In the genomic region with DNA sequence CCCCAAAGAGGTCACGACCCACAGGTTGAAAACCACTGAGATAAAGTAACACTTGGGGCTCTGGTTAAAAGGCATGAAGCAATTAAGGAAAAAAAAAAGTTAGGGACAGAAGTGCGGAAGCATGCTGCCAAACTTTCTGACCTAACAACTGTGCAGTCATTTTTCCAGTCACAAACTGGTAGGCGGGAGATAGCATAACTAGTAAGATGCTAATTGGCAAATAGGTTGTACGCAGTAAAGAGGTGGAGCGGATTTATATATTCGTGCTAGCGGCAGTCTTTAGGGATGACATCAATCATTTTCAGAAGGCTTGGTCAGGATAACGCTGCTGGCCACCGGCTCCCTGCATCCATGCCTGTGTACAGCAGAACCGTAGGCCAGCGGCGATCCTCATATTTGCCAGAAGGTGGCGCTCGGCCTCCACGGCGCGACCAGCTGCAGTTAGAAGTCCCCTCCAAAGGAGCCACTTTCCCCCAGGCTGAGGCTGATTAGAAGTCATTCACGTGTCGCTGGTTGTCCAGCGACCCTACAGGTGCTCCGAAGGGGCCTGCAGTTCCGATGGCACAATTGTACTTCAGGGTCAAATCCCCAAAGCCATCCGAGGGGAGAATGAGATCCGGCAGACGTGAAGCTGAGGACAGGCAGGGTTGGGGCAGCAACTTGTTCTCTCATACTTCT, we compare ENCODE assay signal across 8 mouse cellular contexts. TPM values are rescaled to one million over a fixed set of nuclear protein-coding genes. Genes with fewer than 3 reads are reported as not detected.
DNase-seq lines count a peak whose midpoint lies in the region; ATAC-seq and TF ChIP-seq lines count a peak whose summit lies in the region.

No protein-coding gene starts in this region.

- H3K27me3 ChIP-seq in heart, embryonic 14.5 days (ENCODE audit: control insufficient read depth, insufficient read depth, low read length) = no peaks in the 10 kb centered on the region
- H3K27me3 ChIP-seq in liver, embryonic 13.5 days = peaks cover 51% of the 10 kb centered on the region
- no peaks in the 10 kb centered on the region for H3K27me3 ChIP-seq in stomach, embryonic 16.5 days (ENCODE audit: control insufficient read depth, insufficient read depth, low read length)

- 10% methylated on average over 25 of the region's 25 CpGs for WGBS in heart, embryonic 14.5 days
- WGBS in liver, embryonic 13.5 days (ENCODE audit: insufficient replicate concordance) = 9% methylated on average over 25 of the region's 25 CpGs
- WGBS in stomach, embryonic 16.5 days = 7% methylated on average over 25 of the region's 25 CpGs

- no peak for TF ChIP-seq POLR2A in bone marrow macrophage, adult 2 months (IDR thresholded peaks at IDR 0.05; ENCODE audit: borderline replicate concordance, low read depth, low read length)

- no peak overlapping the region for H3K4me3 ChIP-seq in bone marrow macrophage, adult 2 months (ENCODE audit: insufficient read depth, low read length)
- H3K4me3 ChIP-seq in heart, embryonic 14.5 days (ENCODE audit: control insufficient read depth in 1 of 2, insufficient read depth in 1 of 2, low read depth in 1 of 2, low read length in 2 of 2) = peak overlapping the region; percentile 39 to 45
- 0 out of 2 replicates have a peak overlapping the region, but pooled peaks have one; percentile 22 for H3K4me3 ChIP-seq in liver, embryonic 13.5 days (replicated peaks)
- H3K4me3 ChIP-seq in stomach, embryonic 16.5 days (replicated peaks; ENCODE audit: low read length) = peak overlapping the region; percentile 46

- peak; percentile 44 for ATAC-seq in heart, embryonic 14.5 days (ENCODE audit: insufficient number of reproducible peaks, insufficient read depth, low FRiP score, low read depth)
- ATAC-seq in liver, embryonic 13.5 days (ENCODE audit: low read depth) = peak; percentile 27; the same call in 1 of the 2 replicates
- ATAC-seq in stomach, embryonic 16.5 days (ENCODE audit: insufficient read depth, low FRiP score) = peak; percentile 8

- DNase-seq in A20 (ENCODE audit: low read depth, low spot score) = peak; percentile 87
- peak; percentile 50 for DNase-seq in fibroblast of lung, adult 2 months (ENCODE audit: low read depth)
- DNase-seq in kidney, postnatal 10 days = peak; percentile 93
- peak; percentile 39 for DNase-seq in liver, embryonic 13.5 days
- peak; percentile 93 for DNase-seq in neural tube, embryonic 10.5 days (ENCODE audit: extremely low spot score, low spot score)

- no peak overlapping the region for H3K27ac ChIP-seq in bone marrow macrophage, adult 2 months (ENCODE audit: insufficient read depth, low read depth, low read length)
- H3K27ac ChIP-seq in heart, embryonic 14.5 days (replicated peaks in 1 of 2; ENCODE audit: control insufficient read depth in 1 of 2, insufficient read depth in 1 of 2, low read depth in 2 of 2, low read length in 2 of 2) = peak overlapping the region; percentile 61 to 66; a peak in 3 of 4 replicates
- no peak overlapping the region for H3K27ac ChIP-seq in liver, embryonic 13.5 days
- H3K27ac ChIP-seq in stomach, embryonic 16.5 days (ENCODE audit: low read length) = peak overlapping the region; percentile 80; the same call in 1 of the 2 replicates

- TF ChIP-seq CTCF in bone marrow macrophage, adult 2 months (IDR thresholded peaks at IDR 0.05; ENCODE audit: low read depth, low read length) = peak; percentile 97

- peak overlapping the region; percentile 73 for H3K9ac ChIP-seq in heart, embryonic 14.5 days (ENCODE audit: low read length)
- H3K9ac ChIP-seq in liver, embryonic 13.5 days = no peak overlapping the region
- peak overlapping the region; percentile 68 for H3K9ac ChIP-seq in stomach, embryonic 16.5 days (ENCODE audit: low read length)

- H3K36me3 ChIP-seq in heart, embryonic 14.5 days (ENCODE audit: control insufficient read depth, insufficient read depth, low read length) = peaks cover 6% of the 10 kb centered on the region; the same call in 1 of the 2 replicates
- no peaks in the 10 kb centered on the region for H3K36me3 ChIP-seq in liver, embryonic 13.5 days
- no peaks in the 10 kb centered on the region for H3K36me3 ChIP-seq in stomach, embryonic 16.5 days (ENCODE audit: control insufficient read depth, insufficient read depth, low read length)

- H3K4me2 ChIP-seq in heart, embryonic 14.5 days (ENCODE audit: low read length) = peak overlapping the region; percentile 94
- peak overlapping the region; percentile 50 for H3K4me2 ChIP-seq in liver, embryonic 13.5 days
- H3K4me2 ChIP-seq in stomach, embryonic 16.5 days (ENCODE audit: low read depth, low read length) = peak overlapping the region; percentile 80

- H3K4me1 ChIP-seq in bone marrow macrophage, adult 2 months (ENCODE audit: control insufficient read depth, insufficient read depth, low read length) = peaks cover 4% of the 10 kb centered on the region; the same call in 1 of the 2 replicates
- peaks cover 12 to 28% of the 10 kb centered on the region in 2 experiments for H3K4me1 ChIP-seq in heart, embryonic 14.5 days (ENCODE audit: control insufficient read depth in 2 of 2, insufficient read depth in 2 of 2, low read length in 2 of 2)
- H3K4me1 ChIP-seq in liver, embryonic 13.5 days (replicated peaks) = peaks cover 20% of the 10 kb centered on the region
- H3K4me1 ChIP-seq in stomach, embryonic 16.5 days (ENCODE audit: control insufficient read depth, insufficient read depth, low read length) = peaks cover 14% of the 10 kb centered on the region

- H3K9me3 ChIP-seq in heart, embryonic 14.5 days (ENCODE audit: control insufficient read depth, low read length) = no peaks in the 10 kb centered on the region
- no peaks in the 10 kb centered on the region for H3K9me3 ChIP-seq in liver, embryonic 13.5 days (replicated peaks)
- H3K9me3 ChIP-seq in stomach, embryonic 16.5 days (replicated peaks; ENCODE audit: control insufficient read depth, low read length) = no peaks in the 10 kb centered on the region

RNA-seq across cellular contexts. Expression of gene Id2, which starts 4.8 kb away (rescaled TPM):
- 50.5 and 56.2 TPM in 2 replicates for polyA plus RNA-seq in bone marrow macrophage, adult 2 months (2012; ENCODE audit: insufficient read depth, insufficient read length, missing spikeins)
- polyA plus RNA-seq in heart, embryonic 14.5 days (2014; fragmentation: Nextera tagmentation; extraction: Ambion mirVana) = 250 and 295 TPM in 2 replicates
- 98.7 and 122 TPM in 2 replicates for polyA plus RNA-seq in liver, embryonic 13.5 days (2015; fragmentation: Nextera tagmentation; extraction: Ambion mirVana)
- 324 and 325 TPM in 2 replicates for polyA plus RNA-seq in stomach, embryonic 16.5 days (2015; fragmentation: Nextera tagmentation; extraction: Ambion mirVana)

Comparison
In these comparisons a context has a peak if more than half of its experiments do, and no peak if none do; other contexts are left out.
1. DNase-seq: peak in every context shown above with its lines; median percentile 93 in kidney, postnatal 10 days; 93 in neural tube, embryonic 10.5 days; 87 in A20; 50 in fibroblast of lung, adult 2 months; 39 in liver, embryonic 13.5 days.
2. H3K27ac ChIP-seq: peak in heart, embryonic 14.5 days (2 of 2) and stomach, embryonic 16.5 days (single experiment); none in bone marrow macrophage, adult 2 months (single experiment) and liver, embryonic 13.5 days (single experiment).
3. Peak in every context shown above with its lines, with median percentiles within 50 percentile points of each other: ATAC-seq and H3K4me2 ChIP-seq.